Mouse (Mus musculus) colon, adult 2 months (tissue): ENCODE measurements around the gene Pip4p1. TPM values are rescaled to one million over a fixed set of nuclear protein-coding genes. Genes with fewer than 3 reads are reported as not detected.

Experiments used
- polyA plus RNA-seq: library from polyadenylated mRNA; depleted of rRNA; stranded (reverse); fragments of >200 nt; gene quantifications from 2 replicates; pipeline ENCODE4 v1.2.3, GENCODE M21; 2012; rRNA removed

Gene Pip4p1
- 108 and 127 TPM in 2 replicates for polyA plus RNA-seq

GRCm38 (mm10) chr14:50930754-50931492 lies at the start of gene Pip4p1, which contains the start of gene Pnp:
Pip4p1 (minus strand) TSS chr14:50930856.
Pnp (plus strand) TSS chr14:50931082.

GRCm38 (mm10) chr14:50955942-50956508 lies 25.4 kb upstream of the Pip4p1 start, which contains the start of gene Pnp2:
Pnp2 (plus strand) TSS chr14:50955992.

DNA sequence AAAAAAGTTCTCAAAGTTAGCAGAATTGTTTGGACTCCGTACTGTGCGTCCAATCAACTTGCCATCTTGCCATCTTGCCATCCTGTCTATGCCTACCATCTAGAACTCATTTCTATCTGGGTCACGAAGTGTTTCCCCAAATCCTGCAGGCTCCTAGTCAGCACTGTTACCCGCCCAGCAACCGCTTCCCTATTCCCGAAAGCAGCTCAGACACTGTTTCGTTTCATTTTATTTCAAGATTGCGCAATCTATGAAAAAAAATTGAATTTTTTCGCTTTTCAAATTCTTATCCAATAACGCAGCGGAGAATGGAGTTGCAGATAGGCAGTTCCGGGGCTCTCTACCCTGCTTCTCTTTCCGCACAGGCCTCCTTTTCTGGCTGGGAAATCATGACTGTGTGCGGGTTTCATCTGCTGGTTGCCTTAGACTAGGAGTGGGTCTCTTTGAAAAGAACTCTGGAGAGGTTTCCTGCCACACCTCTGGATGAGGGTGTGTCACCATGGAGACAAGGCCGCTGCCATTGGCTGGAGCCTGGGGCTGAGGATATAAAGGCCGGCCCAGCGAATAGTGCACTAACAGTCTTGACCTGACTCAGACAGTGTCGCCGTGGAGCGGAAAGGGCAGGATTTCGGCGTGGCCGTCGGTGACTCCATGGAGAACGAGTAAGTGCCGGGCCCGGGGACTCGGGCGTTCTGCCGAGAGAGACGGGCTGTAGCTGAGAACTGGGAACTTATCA lies 13.4 kb upstream of the Pip4p1 start, which contains the start of gene Gm49342:
Gene Gm49342, plus strand, starts transcription at position 586 of the 736 bp plus-strand sequence.

DNA sequence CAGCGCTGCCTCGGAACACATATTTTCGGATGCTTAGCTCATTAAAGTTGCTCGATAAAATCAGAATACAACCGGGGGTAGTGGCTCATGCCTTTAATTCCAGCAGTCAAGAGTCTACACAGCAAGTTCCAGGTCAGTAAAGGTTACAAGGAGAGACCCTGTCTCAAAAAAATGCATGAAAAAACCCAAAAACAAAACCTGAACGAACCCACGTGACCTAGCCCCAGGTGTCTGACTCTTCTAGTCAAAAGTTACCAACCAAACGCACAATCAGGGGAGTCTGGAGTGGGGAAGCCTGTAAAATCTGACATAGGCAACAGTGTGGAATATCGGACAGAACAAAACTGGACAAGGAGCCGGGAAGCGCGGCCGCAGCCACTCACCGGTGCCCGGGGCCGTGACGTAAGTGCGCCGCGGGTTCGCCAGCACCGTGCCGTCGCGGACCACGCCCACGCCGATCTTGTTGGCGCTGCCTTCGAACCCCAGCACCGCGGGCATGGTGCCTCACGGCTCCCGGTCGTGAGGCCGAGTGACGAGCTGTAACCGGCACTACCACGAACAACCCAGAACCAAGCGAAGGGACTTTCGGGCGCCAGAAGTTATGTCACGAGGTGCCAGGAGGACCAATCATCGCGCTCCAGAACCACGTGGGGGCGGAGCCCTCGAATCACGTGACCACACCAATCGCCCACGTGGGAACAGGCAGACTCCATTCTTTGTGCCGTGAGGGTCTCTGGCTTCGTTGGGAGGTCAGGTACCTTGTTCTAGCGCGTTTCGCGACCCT lies 6.2 kb downstream of the Pip4p1 start, which contains the start of the genes Osgep and Apex1:
Gene Osgep, minus strand, starts transcription at position 613 of the 784 bp plus-strand sequence.
Gene Apex1, plus strand, starts transcription at position 688 of the 784 bp plus-strand sequence.

GRCm38 (mm10) chr14:50897374-50897765 lies 33.3 kb downstream of the Pip4p1 start, which contains the start of gene Klhl33:
Klhl33 (minus strand) TSS chr14:50897507.

Other genes with a start within 250 kb of the Pip4p1 start
- gene Olfr747, start 237.7 kb downstream of the Pip4p1 start, polyA plus RNA-seq = not detected in 2 replicates
- gene Olfr748, start 223.5 kb downstream of the Pip4p1 start, polyA plus RNA-seq = not detected in 2 replicates
- not detected in 2 replicates for gene Olfr749, start 185.8 kb downstream of the Pip4p1 start, polyA plus RNA-seq
- 18.8 and 24.2 TPM in 2 replicates for gene Ttc5, start 145.3 kb downstream of the Pip4p1 start, polyA plus RNA-seq
- gene Ccnb1ip1, start 123.1 kb downstream of the Pip4p1 start, polyA plus RNA-seq = not detected in 2 replicates
- 8.2 and 10.7 TPM in 2 replicates for gene Parp2, start 123.0 kb downstream of the Pip4p1 start, polyA plus RNA-seq
- 89.0 and 100 TPM in 2 replicates for gene Tep1, start 60.3 kb downstream of the Pip4p1 start, polyA plus RNA-seq
- gene Klhl33, start 33.3 kb downstream of the Pip4p1 start, polyA plus RNA-seq = 0.62 TPM in 2 replicates
- gene Osgep, start 6.0 kb downstream of the Pip4p1 start, polyA plus RNA-seq = 105 and 129 TPM in 2 replicates
- gene Apex1, start 5.9 kb downstream of the Pip4p1 start, polyA plus RNA-seq = 15.1 and 17.7 TPM in 2 replicates
- 31.4 and 31.9 TPM in 2 replicates for gene Pnp, start 226 bp upstream of the Pip4p1 start, polyA plus RNA-seq
- gene Gm49342, start 13.7 kb upstream of the Pip4p1 start, polyA plus RNA-seq = 8.0 and 8.9 TPM in 2 replicates
- gene Pnp2, start 25.1 kb upstream of the Pip4p1 start, polyA plus RNA-seq = 6.9 and 7.1 TPM in 2 replicates
- gene Rnase10, start 76.9 kb upstream of the Pip4p1 start, polyA plus RNA-seq = not detected in 2 replicates
- not detected in 2 replicates for gene Rnase9, start 111.0 kb upstream of the Pip4p1 start, polyA plus RNA-seq
- gene Rnase11, start 119.3 kb upstream of the Pip4p1 start, polyA plus RNA-seq = not detected in 2 replicates
- gene Rnase12, start 126.8 kb upstream of the Pip4p1 start, polyA plus RNA-seq = not detected in 2 replicates
- gene Olfr750, start 143.6 kb upstream of the Pip4p1 start, polyA plus RNA-seq = not detected in 2 replicates
- gene Rnase4, start 160.2 kb upstream of the Pip4p1 start, polyA plus RNA-seq = 189 and 208 TPM in 2 replicates
- 36.2 and 45.6 TPM in 2 replicates for gene Ang, start 160.3 kb upstream of the Pip4p1 start, polyA plus RNA-seq
- not detected in 2 replicates for gene Eddm3b, start 183.6 kb upstream of the Pip4p1 start, polyA plus RNA-seq
- gene Rnase6, start 193.1 kb upstream of the Pip4p1 start, polyA plus RNA-seq = 2.6 and 4.4 TPM in 2 replicates
- 0.93 and 816 TPM in 2 replicates for gene Rnase1, start 215.9 kb upstream of the Pip4p1 start, polyA plus RNA-seq
- 0.28 and 0.32 TPM in 2 replicates for gene Rnase2b, start 231.4 kb upstream of the Pip4p1 start, polyA plus RNA-seq